Mouse (Mus musculus) intestine, embryonic 16.5 days (tissue): ENCODE data around the gene Glrx. TPM values are rescaled to one million over a fixed set of nuclear protein-coding genes. Genes with fewer than 3 reads are reported as not detected.

Source experiments
- ATAC-seq: fragments of 200-750 bp; cut with Nextera tagmentation; 2 replicates; pipeline ENCODE4 v1.8.0; 2017; ENCODE audit warnings: moderate TSS enrichment, moderate library complexity
- H3K27ac ChIP-seq: fragments of 300-500 bp; sonication (generic); 2 replicates; pipeline ENCODE4 v1.5.1; 2014; ENCODE audit warnings: mild to moderate bottlenecking, low read length
- H3K27me3 ChIP-seq: fragments of 300-500 bp; sonication (generic); replicated peaks from 2 replicates; pipeline ENCODE4 v1.6.1; 2014; ENCODE audit warnings: low read length, control low read depth, mixed read lengths; ENCODE audit not compliant: control insufficient read depth, insufficient read depth
- H3K36me3 ChIP-seq: fragments of 300-500 bp; sonication (generic); 2 replicates; pipeline ENCODE4 v1.6.1; 2014; ENCODE audit warnings: low read length, control low read depth; ENCODE audit not compliant: control insufficient read depth, insufficient read depth
- H3K4me1 ChIP-seq: fragments of 300-500 bp; sonication (generic); 2 replicates; pipeline ENCODE4 v1.6.1; 2014; ENCODE audit warnings: low read length, control low read depth, mixed read lengths; ENCODE audit not compliant: control insufficient read depth, insufficient read depth
- H3K4me2 ChIP-seq: fragments of 300-500 bp; sonication (generic); 2 replicates; pipeline ENCODE4 v1.6.1; 2014; ENCODE audit warnings: low read depth, low read length, control low read depth
- H3K4me3 ChIP-seq: fragments of 300-500 bp; sonication (generic); 2 replicates; pipeline ENCODE4 v1.5.1; 2014; ENCODE audit warnings: mild to moderate bottlenecking, low read length
- H3K9ac ChIP-seq: fragments of 300-500 bp; sonication (generic); 2 replicates; pipeline ENCODE4 v1.6.1; 2014; ENCODE audit warnings: low read depth, low read length
- H3K9me3 ChIP-seq: fragments of 300-500 bp; sonication (generic); 2 replicates; pipeline ENCODE4 v1.6.1; 2016; ENCODE audit warnings: low read length, control low read depth; ENCODE audit not compliant: control insufficient read depth
- WGBS: fragments of 180-500 bp; shearing (Covaris S2); extraction: QIAGEN DNeasy Blood & Tissue Kit; methylation state at CpG from one replicate; pipeline ENCODE4 v1.1.7; 2014; 5-methylcytosine and 5-hydroxymethylcytosine counted together
- polyA plus RNA-seq: library from polyadenylated mRNA; unstranded; fragments of >200 nt; fragmentation: Nextera tagmentation; extraction: Ambion mirVana; gene quantifications from 2 replicates; pipeline ENCODE4 v1.2.1, GENCODE M21; 2015

Gene Glrx
- polyA plus RNA-seq, 1 experiment from 2014 or later, result 210 TPM

DNA sequence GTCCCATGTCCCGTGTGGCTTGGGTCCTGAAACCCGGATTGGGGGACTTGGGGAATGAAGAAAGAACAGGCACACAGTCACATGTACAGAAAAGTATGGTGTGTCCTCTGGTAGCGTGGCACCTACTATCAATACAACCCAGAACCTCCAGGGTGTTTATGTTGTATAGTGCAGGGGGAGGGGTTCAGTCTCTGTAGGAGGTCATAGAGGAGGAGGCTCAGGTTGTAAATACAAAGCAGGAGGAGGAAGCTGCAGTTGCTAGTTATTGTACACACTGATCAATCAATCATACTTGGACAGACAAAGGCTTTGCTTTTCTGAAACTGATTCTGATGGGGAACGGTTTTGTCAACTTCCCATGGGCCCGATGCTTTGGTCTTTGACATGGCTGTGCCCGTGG, 8.0 kb upstream of the Glrx start:
- H3K9ac ChIP-seq, result no peak overlapping the region
- H3K4me3 ChIP-seq, result no peak overlapping the region
- no peaks in the 10 kb centered on the region for H3K9me3 ChIP-seq
- H3K27ac ChIP-seq, result no peak overlapping the region
- 69% methylated on average over 6 of the region's 6 CpGs for WGBS
- no peak overlapping the region for H3K4me2 ChIP-seq
- peaks cover 12% of the 10 kb centered on the region; the same call in 1 of the 2 replicates for H3K4me1 ChIP-seq
- H3K27me3 ChIP-seq, result no peaks in the 10 kb centered on the region
- H3K36me3 ChIP-seq, result no peaks in the 10 kb centered on the region
- no peak for ATAC-seq

DNA sequence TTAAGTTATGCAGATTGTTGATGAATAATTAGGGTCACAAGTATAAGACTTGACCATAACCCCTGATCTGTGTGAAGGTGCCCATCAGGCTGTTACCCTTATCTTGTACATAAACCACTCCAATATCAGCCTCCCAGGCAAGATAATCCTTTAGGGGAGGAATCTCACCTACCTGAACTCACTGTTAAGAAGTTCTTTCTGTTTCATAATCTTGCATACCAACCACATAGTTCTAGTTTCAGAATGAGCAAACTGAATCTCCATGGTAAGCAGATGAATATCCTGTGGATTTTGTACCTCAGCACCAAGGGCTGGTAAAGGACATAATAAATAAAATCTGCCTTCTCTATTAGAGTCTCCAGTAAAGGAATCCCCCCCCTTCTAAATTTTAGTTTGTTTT, 7.0 kb upstream of the Glrx start:
- ATAC-seq, result no peak
- no peak overlapping the region for H3K9ac ChIP-seq
- H3K4me3 ChIP-seq, result no peak overlapping the region
- no peak overlapping the region for H3K27ac ChIP-seq
- H3K9me3 ChIP-seq, result no peaks in the 10 kb centered on the region
- no peak overlapping the region for H3K4me2 ChIP-seq
- H3K4me1 ChIP-seq, result peaks cover 12% of the 10 kb centered on the region; the same call in 1 of the 2 replicates
- H3K36me3 ChIP-seq, result no peaks in the 10 kb centered on the region
- no peaks in the 10 kb centered on the region for H3K27me3 ChIP-seq

DNA sequence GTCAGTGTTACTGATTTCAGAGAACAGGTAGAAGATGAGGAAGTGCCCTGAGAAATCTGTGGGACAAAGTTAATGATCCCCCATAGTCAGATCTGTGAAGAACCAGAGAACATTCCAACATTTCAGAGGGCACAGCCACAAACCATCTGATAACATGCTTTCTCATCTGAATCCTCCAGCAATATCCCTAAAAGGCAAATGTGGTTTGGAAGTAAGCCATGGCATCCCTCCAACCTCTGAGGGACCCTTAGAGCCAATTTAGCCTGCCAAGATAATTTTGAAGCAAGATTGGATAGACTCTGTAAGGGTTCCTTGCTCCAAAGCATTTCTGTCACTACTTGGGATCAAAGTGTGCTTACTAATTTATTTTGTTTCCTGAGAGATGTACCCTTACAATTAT, 6.2 kb upstream of the Glrx start:
- no peak for ATAC-seq
- no peaks in the 10 kb centered on the region for H3K9me3 ChIP-seq
- no peak overlapping the region for H3K9ac ChIP-seq
- H3K27me3 ChIP-seq, result no peaks in the 10 kb centered on the region
- no peak overlapping the region for H3K4me2 ChIP-seq
- no peaks in the 10 kb centered on the region for H3K36me3 ChIP-seq
- no peak overlapping the region for H3K27ac ChIP-seq
- no peak overlapping the region for H3K4me3 ChIP-seq
- peaks cover 12% of the 10 kb centered on the region; the same call in 1 of the 2 replicates for H3K4me1 ChIP-seq

DNA sequence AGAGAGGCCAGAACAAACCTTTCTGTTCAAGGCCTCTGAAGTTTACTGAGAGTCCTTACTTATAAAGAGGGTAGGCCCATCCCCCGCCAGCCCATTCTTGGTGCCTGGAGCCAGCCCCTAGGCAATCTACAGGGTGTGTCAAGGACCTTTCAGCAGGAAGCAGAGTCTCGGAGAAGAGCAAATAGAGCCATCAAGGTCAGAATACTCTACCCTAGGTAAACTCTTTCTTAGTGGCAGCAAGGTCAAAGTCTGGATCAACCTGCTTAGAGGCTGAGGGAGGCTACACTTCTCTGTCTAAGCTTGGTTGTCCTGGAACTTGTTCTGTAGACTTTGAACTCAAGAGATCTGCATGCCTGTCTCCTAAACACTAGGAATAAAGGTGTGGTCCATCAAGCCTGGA, 4.2 kb upstream of the Glrx start:
- peaks cover 19% of the 10 kb centered on the region; the same call in 1 of the 2 replicates for H3K4me1 ChIP-seq
- H3K9me3 ChIP-seq, result no peaks in the 10 kb centered on the region
- H3K27ac ChIP-seq, result peak overlapping the region; percentile 80
- H3K4me2 ChIP-seq, result no peak overlapping the region
- no peak overlapping the region for H3K4me3 ChIP-seq
- H3K36me3 ChIP-seq, result no peaks in the 10 kb centered on the region
- WGBS, result 51% methylated on average over 2 of the region's 2 CpGs
- no peaks in the 10 kb centered on the region for H3K27me3 ChIP-seq
- peak; percentile 83 for ATAC-seq
- no peak overlapping the region for H3K9ac ChIP-seq

DNA sequence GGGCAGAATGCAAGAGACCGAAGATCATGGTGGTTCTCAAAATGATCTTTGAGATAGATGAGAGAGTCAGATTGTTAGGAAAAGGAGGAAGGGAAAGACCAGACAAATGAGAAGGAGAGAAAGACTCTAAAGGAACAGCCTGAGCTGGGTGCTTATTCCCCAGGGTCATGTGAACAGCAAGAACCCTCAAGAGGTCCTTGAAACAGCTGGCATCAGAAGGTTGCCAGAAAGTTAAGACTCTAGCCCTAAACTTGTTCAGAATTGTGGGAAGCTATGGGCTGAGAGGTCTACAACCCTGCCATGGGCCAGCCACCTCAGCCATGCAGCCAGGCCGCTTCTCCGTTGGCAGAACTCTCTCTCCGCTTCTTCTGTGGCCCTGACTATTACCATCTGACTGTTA, 1.2 kb upstream of the Glrx start:
- H3K27me3 ChIP-seq, result no peaks in the 10 kb centered on the region
- H3K4me3 ChIP-seq, result no peak overlapping the region
- WGBS, result 82% methylated on average over 4 of the region's 4 CpGs
- no peaks in the 10 kb centered on the region for H3K9me3 ChIP-seq
- H3K9ac ChIP-seq, result no peak overlapping the region
- no peaks in the 10 kb centered on the region for H3K36me3 ChIP-seq
- H3K4me2 ChIP-seq, result no peak overlapping the region
- no peak for ATAC-seq
- H3K4me1 ChIP-seq, result peaks cover 28% of the 10 kb centered on the region; the same call in 1 of the 2 replicates
- H3K27ac ChIP-seq, result peak overlapping the region; percentile 60

DNA sequence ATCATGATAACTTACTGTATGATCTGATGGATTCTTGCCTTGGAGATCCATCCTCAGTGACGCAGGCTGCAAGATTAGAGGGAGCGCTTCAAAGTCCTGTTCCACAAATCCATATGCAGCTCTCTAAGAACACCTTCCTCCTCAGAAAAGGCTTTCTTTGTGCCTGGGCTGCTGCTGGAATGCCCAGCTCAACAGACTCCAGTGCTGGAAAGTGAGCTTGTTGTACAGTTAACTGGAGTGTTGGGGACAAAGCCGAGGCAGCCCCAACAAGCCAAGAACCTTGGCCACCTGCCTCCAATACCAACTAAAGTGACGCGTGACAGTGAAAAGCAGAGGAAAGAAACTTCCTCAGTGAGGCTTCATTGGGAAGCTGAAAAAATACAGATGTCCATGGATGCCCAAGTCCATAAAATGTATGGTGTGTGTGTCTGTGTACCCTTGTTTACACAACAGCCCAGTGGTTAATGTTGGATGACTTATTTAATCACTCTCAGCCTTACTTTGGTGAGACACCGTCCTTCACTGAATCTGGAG, 1.2 kb downstream of the Glrx start:
- Histone ChIP-seq H3K9ac (peak overlapping the region; percentile 72), H3K4me3 (peak overlapping the region; percentile 66), H3K36me3 (no peaks in the 10 kb centered on the region), H3K4me2 (peak overlapping the region; percentile 62), H3K27ac (peak overlapping the region; percentile 86), H3K27me3 (no peaks in the 10 kb centered on the region), H3K9me3 (no peaks in the 10 kb centered on the region), H3K4me1 (peaks cover 33% of the 10 kb centered on the region; the same call in 1 of the 2 replicates)
- ATAC-seq, result no peak
- 29% methylated on average over 6 of the region's 6 CpGs for WGBS

DNA sequence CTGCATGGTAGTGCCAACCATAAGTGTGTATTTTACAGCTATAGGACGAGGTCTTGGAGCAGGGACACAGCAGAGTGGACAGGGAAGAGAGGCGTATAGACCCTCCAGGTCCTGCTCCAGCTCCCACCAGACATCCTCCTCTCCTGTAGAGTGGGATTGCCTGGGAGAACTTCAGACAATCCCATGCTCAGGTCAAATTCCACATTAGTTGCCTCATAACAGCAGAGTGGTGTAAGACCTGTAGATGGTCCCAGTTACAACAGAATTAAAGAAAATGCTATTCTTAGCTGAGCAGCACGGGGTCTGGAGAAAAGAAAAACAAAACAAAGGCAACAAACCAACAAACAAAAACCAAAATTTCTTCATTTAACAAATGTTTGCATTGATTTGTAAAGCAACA, 2.3 kb downstream of the Glrx start:
- Histone ChIP-seq H3K36me3 (no peaks in the 10 kb centered on the region), H3K4me3 (peak overlapping the region; percentile 66), H3K27me3 (no peaks in the 10 kb centered on the region), H3K4me2 (peak overlapping the region; percentile 62), H3K9me3 (no peaks in the 10 kb centered on the region), H3K4me1 (peaks cover 29% of the 10 kb centered on the region; the same call in 1 of the 2 replicates), H3K9ac (peak overlapping the region; percentile 72), H3K27ac (0 out of 2 replicates have a peak overlapping the region, but pooled peaks have one; percentile 10)
- WGBS, result 68% methylated on average over 3 of the region's 3 CpGs
- peak; percentile 24 for ATAC-seq

DNA sequence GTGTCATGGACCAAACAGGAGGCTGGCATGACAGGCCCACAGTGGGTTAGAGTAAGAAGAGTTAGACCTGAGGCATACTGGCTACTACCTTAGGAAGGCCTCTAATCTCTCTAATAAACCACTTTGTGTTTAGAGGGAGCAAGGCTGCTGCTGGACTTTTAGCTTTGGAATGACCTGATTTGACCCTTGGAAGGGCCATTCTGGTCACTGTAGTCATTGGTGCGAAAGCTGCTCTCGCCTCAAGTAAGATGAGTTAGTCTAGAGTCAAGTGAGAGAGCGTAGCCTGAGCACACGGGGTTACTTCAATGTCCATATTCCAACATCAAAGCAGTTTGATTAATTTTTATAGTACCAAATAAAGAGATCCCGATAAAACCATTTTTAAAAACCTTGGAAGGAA, 3.7 kb downstream of the Glrx start:
- Histone ChIP-seq H3K27ac (no peak overlapping the region), H3K9me3 (no peaks in the 10 kb centered on the region), H3K4me1 (peaks cover 29% of the 10 kb centered on the region; the same call in 1 of the 2 replicates), H3K4me3 (no peak overlapping the region), H3K9ac (no peak overlapping the region), H3K4me2 (peak overlapping the region; percentile 62; the same call in 1 of the 2 replicates), H3K36me3 (no peaks in the 10 kb centered on the region), H3K27me3 (no peaks in the 10 kb centered on the region)
- no peak for ATAC-seq
- 88% methylated on average over 5 of the region's 5 CpGs for WGBS

DNA sequence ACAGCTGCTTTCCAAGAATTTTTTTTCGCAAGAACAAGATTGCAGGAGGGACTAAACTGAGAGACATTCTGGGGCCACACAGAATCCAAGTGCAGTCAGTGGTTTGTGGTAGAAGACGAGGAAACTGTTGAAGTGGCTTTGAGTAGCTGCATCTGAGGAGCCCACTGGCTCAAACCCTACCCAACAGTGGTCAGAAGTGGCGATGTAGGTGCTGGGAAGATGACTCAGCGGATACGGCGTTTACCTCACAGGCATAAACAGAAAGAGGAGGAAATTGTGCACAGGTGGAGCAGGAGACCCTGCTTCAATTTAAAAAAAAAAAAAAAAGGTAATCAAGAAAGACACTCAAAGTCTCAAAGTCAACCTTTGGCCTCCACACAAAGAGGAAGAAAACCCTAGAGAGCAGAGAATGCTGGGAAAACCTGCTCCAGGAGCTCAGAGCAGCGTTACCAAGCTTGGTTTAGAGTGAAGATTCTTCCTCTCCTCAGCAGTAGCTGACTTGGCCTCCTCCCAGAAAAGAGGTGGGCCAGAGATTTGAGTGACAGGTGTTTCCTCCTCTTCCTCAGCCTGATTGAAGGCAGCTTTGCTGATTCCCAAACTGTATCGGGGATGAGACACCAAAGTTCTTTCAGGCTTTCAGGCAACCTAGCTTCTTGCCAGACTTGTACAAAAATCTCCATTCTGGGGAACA, 4.5 kb downstream of the Glrx start:
- Histone ChIP-seq H3K27me3 (no peaks in the 10 kb centered on the region), H3K4me2 (peak overlapping the region; percentile 23), H3K4me3 (peak overlapping the region; percentile 4; the same call in 1 of the 2 replicates), H3K9me3 (no peaks in the 10 kb centered on the region), H3K4me1 (peaks cover 23% of the 10 kb centered on the region; the same call in 1 of the 2 replicates), H3K36me3 (no peaks in the 10 kb centered on the region), H3K9ac (no peak overlapping the region), H3K27ac (peak overlapping the region; percentile 46)
- no peak for ATAC-seq
- WGBS, result 63% methylated on average over 8 of the region's 8 CpGs
